Mouse (Mus musculus): ENCODE results near the gene Upk1a. TPM values are rescaled to one million over a fixed set of nuclear protein-coding genes. Genes with fewer than 3 reads are reported as not detected.

Upk1a gene
- total and polyA plus RNA-seq, 3 experiments, result 0.54 to 1.6 TPM; not detected in 1

GRCm38 (mm10) chr7:30633762-30634412, 21.2 kb upstream of the Upk1a start:
- no peaks in the 10 kb centered on the region for H3K9me3 ChIP-seq (replicated peaks; ENCODE audit: insufficient read depth, low read length)
- H3K27ac ChIP-seq (ENCODE audit: control insufficient read depth, low read depth, low read length), result no peak overlapping the region
- no peak overlapping the region for H3K9ac ChIP-seq (ENCODE audit: control insufficient read depth, low read depth, low read length, poor library complexity, severe bottlenecking)
- TF ChIP-seq BHLHE40 (IDR thresholded peaks at IDR 0.05; ENCODE audit: borderline replicate concordance, low read depth, low read length), result no peak
- no peak for TF ChIP-seq USF1 (IDR thresholded peaks at IDR 0.05; ENCODE audit: low read depth, low read length)
- no peak for TF ChIP-seq POLR2A (IDR thresholded peaks at IDR 0.05; ENCODE audit: control insufficient read depth in 1 of 2, insufficient read depth in 1 of 2, low read depth in 1 of 2, low read length in 2 of 2, poor library complexity in 1 of 2)
- no peak for TF ChIP-seq ZNF384 (IDR thresholded peaks at IDR 0.05; ENCODE audit: low read depth, low read length)
- TF ChIP-seq RCOR1 (IDR thresholded peaks at IDR 0.05; ENCODE audit: low read depth, low read length), result no peak
- no peak for TF ChIP-seq MAFK (IDR thresholded peaks at IDR 0.05; ENCODE audit: borderline replicate concordance, low read depth, low read length)
- TF ChIP-seq USF2 (IDR thresholded peaks at IDR 0.05; ENCODE audit: borderline replicate concordance in 1 of 2, insufficient read depth in 1 of 2, low read depth in 1 of 2, low read length in 2 of 2), result no peak
- TF ChIP-seq POLR2AphosphoS5 (IDR thresholded peaks at IDR 0.05; ENCODE audit: borderline replicate concordance, low read depth, low read length), result no peak
- TF ChIP-seq TCF12 (IDR thresholded peaks at IDR 0.05; ENCODE audit: low read depth, low read length), result no peak
- no peak for TF ChIP-seq ETS1 (IDR thresholded peaks at IDR 0.05; ENCODE audit: low read depth, low read length)
- no peak for TF ChIP-seq GATA1 (IDR thresholded peaks at IDR 0.05; ENCODE audit: low read depth, low read length)
- TF ChIP-seq MXI1 (IDR thresholded peaks at IDR 0.05; ENCODE audit: low read depth, low read length), result no peak
- TF ChIP-seq POLR2AphosphoS2 (IDR thresholded peaks at IDR 0.05; ENCODE audit: low read length), result no peak
- no peak for TF ChIP-seq TAL1 (IDR thresholded peaks at IDR 0.05; ENCODE audit: low read length)
- no peaks in the 10 kb centered on the region for H3K36me3 ChIP-seq (ENCODE audit: control insufficient read depth in 1 of 2, insufficient read depth in 2 of 2, low read length in 2 of 2)
- no peaks in the 10 kb centered on the region for H3K4me1 ChIP-seq (ENCODE audit: control insufficient read depth in 1 of 2, insufficient read depth in 2 of 2, low read length in 2 of 2)
- H3K27me3 ChIP-seq (ENCODE audit: control insufficient read depth in 1 of 2, insufficient read depth in 2 of 2, low read length in 2 of 2), result peaks cover 6 to 12% of the 10 kb centered on the region in 2 experiments
- H3K4me3 ChIP-seq (ENCODE audit: control insufficient read depth in 1 of 2, insufficient read depth in 1 of 2, low read depth in 2 of 2, low read length in 2 of 2), result no peak overlapping the region
- no peak for DNase-seq (ENCODE audit: low read depth, low spot score)
- H3K79me2 ChIP-seq (ENCODE audit: control insufficient read depth, insufficient read depth, low read length, poor library complexity), result no peaks in the 10 kb centered on the region

DNA sequence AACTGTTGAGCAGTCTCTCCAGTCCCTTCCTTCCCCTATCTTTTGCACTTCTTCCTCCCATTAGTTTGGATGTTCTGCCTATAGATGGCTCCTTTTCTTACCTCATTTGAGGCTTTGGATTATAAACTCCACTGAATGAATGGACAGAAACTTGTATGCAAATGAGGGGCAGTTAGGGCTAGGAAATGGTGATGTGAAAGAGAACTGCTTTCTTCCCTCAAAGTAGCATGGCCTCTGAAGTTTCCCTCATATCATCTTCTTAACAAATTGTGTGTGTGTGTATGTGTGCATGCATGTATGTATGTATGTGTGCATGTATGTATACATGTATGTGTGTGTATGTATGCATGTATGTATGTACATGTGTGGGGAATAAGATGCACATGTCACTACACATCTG, 16.4 kb upstream of the Upk1a start:
- no peak for TF ChIP-seq JUND (IDR thresholded peaks at IDR 0.05; ENCODE audit: low read depth, low read length)
- no peak for TF ChIP-seq GATA1 (IDR thresholded peaks at IDR 0.05; ENCODE audit: low read depth, low read length)
- no peak for TF ChIP-seq POLR2AphosphoS5 (IDR thresholded peaks at IDR 0.05; ENCODE audit: borderline replicate concordance, low read depth, low read length)
- no peak for TF ChIP-seq SIN3A (IDR thresholded peaks at IDR 0.05; ENCODE audit: low read length)
- no peak for TF ChIP-seq MYC (IDR thresholded peaks at IDR 0.05; ENCODE audit: low read depth, low read length)
- no peak for TF ChIP-seq E2F4 (IDR thresholded peaks at IDR 0.05; ENCODE audit: borderline replicate concordance, low read depth, low read length)
- no peak for TF ChIP-seq HCFC1 (IDR thresholded peaks at IDR 0.05; ENCODE audit: low read depth, low read length)
- no peak for TF ChIP-seq ZNF384 (IDR thresholded peaks at IDR 0.05; ENCODE audit: low read depth, low read length)
- no peak for TF ChIP-seq USF2 (IDR thresholded peaks at IDR 0.05; ENCODE audit: borderline replicate concordance in 1 of 2, insufficient read depth in 1 of 2, low read depth in 1 of 2, low read length in 2 of 2)
- no peak for TF ChIP-seq CHD2 (IDR thresholded peaks at IDR 0.05; ENCODE audit: low read length)
- no peak for TF ChIP-seq TCF12 (IDR thresholded peaks at IDR 0.05; ENCODE audit: low read depth, low read length)
- no peak for TF ChIP-seq POLR2A (IDR thresholded peaks at IDR 0.05; ENCODE audit: control insufficient read depth in 1 of 2, insufficient read depth in 1 of 2, low read depth in 1 of 2, low read length in 2 of 2, poor library complexity in 1 of 2)
- TF ChIP-seq ELF1 (IDR thresholded peaks at IDR 0.05; ENCODE audit: low read depth, low read length), result no peak
- TF ChIP-seq USF1 (IDR thresholded peaks at IDR 0.05; ENCODE audit: low read depth, low read length), result no peak
- no peak for TF ChIP-seq KAT2A (conservative IDR thresholded peaks at IDR 0.05; ENCODE audit: low read depth, low read length)
- Histone ChIP-seq H3K36me3 (ENCODE audit: control insufficient read depth in 1 of 2, insufficient read depth in 2 of 2, low read length in 2 of 2) (peaks cover 2 to 13% of the 10 kb centered on the region in 2 experiments; a peak in 2 of 4 replicates), H3K9ac (ENCODE audit: control insufficient read depth, low read depth, low read length, poor library complexity, severe bottlenecking) (no peak overlapping the region), H3K4me3 (ENCODE audit: control insufficient read depth in 1 of 2, insufficient read depth in 1 of 2, low read depth in 2 of 2, low read length in 2 of 2) (no peak overlapping the region), H3K27ac (ENCODE audit: control insufficient read depth, low read depth, low read length) (no peak overlapping the region), H3K79me2 (ENCODE audit: control insufficient read depth, insufficient read depth, low read length, poor library complexity) (peaks cover 18% of the 10 kb centered on the region), H3K9me3 (replicated peaks; ENCODE audit: insufficient read depth, low read length) (no peaks in the 10 kb centered on the region), H3K4me1 (ENCODE audit: control insufficient read depth in 1 of 2, insufficient read depth in 2 of 2, low read length in 2 of 2) (peaks cover 0 to 6% of the 10 kb centered on the region in 2 experiments; a peak in 2 of 4 replicates), H3K27me3 (ENCODE audit: control insufficient read depth in 1 of 2, insufficient read depth in 2 of 2, low read length in 2 of 2) (peaks cover 6 to 10% of the 10 kb centered on the region in 2 experiments)
- DNase-seq (ENCODE audit: low read depth, low spot score), result no peak

All from MEL (cell line).